Mouse (Mus musculus): ENCODE data around the gene Eif4g3. TPM values are rescaled to one million over a fixed set of nuclear protein-coding genes. Genes with fewer than 3 reads are reported as not detected.

The Eif4g3 gene
- polyA plus RNA-seq (2014; fragmentation: Illumina TruSeq; extraction: RNeasy Lipid Tissue Mini Kit (QIAGEN cat#74804); ENCODE audit: low read depth, low replicate concordance): 92.2 TPM

DNA sequence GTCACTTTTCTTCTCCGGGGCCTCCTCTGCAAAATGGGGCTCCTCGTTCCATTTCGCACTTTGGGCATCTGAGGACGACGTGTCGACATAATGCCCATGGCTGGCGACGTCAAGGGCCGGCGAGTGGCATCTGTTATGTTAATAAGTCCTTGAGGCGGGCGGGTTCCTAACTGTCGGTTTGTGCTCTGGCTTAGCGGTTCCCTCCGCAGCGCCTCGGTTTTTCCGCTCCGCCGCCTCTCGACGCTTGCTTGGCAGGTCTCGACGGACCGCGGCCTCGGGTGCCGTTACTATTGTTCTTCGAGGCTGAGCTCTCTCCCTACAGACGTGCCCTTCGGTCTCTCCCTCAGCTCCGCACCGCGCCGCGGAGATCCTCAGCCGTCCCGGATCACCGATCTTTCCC, at the start of gene Eif4g3:
Gene Eif4g3, plus strand, starts transcription at position 133 of the 400 bp plus-strand sequence.

DNA sequence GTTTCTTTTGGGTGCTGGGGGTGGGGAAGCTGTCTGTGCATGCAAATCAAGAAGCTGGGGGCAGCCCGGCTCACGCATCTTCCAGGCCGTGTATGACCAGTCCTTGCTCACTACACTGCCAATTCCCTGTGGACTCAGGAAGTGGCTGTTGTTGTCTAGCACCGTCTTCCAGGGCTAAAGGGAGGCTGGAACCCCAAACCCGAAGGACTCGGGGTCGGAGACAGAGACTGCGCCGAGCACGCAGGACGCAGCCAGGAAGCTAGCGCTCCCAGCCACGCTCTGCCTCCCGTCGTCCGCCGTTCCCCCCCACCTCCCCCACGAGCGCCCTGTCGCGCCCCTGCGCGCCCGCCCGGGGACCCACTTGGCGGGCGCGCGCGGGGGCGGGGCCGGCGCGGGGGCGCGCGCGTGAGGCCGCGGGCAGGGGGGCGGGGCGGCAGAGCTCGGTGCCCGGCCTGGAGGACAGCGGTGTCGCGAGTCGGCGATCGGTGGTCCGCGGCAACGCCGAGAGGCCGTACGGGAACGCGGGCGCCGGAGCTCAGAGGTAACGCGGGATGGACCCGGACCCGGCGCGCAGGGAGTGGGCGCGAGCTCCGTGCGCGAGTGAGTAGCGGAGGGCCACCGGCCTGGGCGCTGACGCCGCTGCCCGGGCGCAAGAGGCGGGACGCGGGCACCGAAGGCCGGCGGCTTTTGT, 223.5 kb downstream of the Eif4g3 start, which contains the start of gene Hp1bp3:
Gene Hp1bp3, plus strand, starts transcription at position 97 of the 691 bp plus-strand sequence.

DNA sequence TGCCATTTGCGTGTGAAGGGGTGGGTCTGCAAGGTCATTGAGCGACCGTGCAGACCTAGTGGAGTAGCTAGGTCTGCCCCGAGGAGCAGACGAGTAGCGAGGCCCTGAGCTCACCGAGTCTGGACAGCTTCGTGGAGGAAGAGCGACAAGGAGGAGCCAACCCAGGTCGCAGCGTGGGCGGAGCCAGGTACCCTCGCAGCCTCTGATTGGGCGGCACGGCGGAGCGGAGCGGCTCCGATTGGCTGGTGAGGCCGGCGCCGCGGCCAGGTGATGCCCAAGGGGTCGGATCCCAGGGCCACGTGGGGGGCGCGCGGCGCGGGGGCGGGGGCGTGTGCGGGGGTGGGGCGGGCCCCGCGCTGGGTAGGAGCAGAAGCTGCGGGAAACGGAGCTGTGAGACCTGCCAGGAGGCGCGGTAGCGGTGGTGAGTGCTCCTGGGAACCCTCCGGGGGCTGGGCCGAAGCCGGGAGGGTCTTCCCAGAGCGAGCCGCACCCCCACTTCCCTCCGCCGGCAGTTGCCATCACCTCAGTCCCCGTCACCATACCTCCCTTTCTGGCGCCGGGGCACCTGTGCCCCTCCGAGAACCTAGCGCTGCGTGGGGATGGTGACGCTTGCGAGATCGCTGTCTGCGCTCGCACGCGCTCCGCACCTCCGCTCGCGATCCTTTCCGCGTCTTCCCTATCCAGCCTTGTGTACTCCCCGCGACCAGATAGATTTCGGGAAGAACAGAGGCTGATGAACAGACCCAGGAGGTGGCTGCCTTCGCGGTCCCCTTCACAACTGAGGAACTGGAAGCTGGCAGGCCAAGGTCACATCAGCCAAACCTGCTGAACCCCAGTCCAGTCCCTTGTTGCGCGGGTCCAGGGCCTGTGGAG, 257.5 kb downstream of the Eif4g3 start, which contains the start of the genes Sh2d5 and Kif17:
Gene Sh2d5, plus strand, starts transcription at position 316 of the 873 bp plus-strand sequence.
Gene Kif17, plus strand, starts transcription at position 348 of the 873 bp plus-strand sequence.

Other genes with a start within 250 kb of the Eif4g3 start
- gene Alpl, start 196.6 kb upstream of the Eif4g3 start, polyA plus RNA-seq (2014; fragmentation: Illumina TruSeq; extraction: RNeasy Lipid Tissue Mini Kit (QIAGEN cat#74804); ENCODE audit: low read depth, low replicate concordance): 1.6 TPM
- gene Ece1, start 130.8 kb upstream of the Eif4g3 start, polyA plus RNA-seq (2014; fragmentation: Illumina TruSeq; extraction: RNeasy Lipid Tissue Mini Kit (QIAGEN cat#74804); ENCODE audit: low read depth, low replicate concordance): 2.0 TPM
- 39.1 TPM for gene Hp1bp3, start 223.3 kb downstream of the Eif4g3 start, polyA plus RNA-seq (2014; fragmentation: Illumina TruSeq; extraction: RNeasy Lipid Tissue Mini Kit (QIAGEN cat#74804); ENCODE audit: low read depth, low replicate concordance)